Mouse (Mus musculus) spleen, adult 2 months (tissue): Measurements from ENCODE around the gene Gm20388.

ENCODE experiments used
- CTCF ChIP-seq: fragments of 200-500 bp; IDR thresholded peaks from 2 replicates; pipeline ENCODE4 v1.5.1; 2011; ENCODE audit warnings: mild to moderate bottlenecking, inconsistent platforms; ENCODE audit not compliant: insufficient read depth, insufficient read length, insufficient replicate concordance; ENCODE audit errors: extremely low read depth
- POLR2A ChIP-seq: fragments of 200-500 bp; IDR thresholded peaks from 2 replicates; pipeline ENCODE4 v1.6.1; 2011; ENCODE audit warnings: low read depth, low read length, inconsistent platforms

- TF ChIP-seq POLR2A (no peak), CTCF (no peak)
Observed at GRCm38 (mm10) chr8:123510819-123511218, 3600.2 kb downstream of the Gm20388 start.
